Mouse (Mus musculus) brown adipose tissue, adult 24 weeks (tissue): ENCODE results near the gene Arhgef16. TPM values are rescaled to one million over a fixed set of nuclear protein-coding genes. Genes with fewer than 3 reads are reported as not detected.

Source experiments
- polyA plus RNA-seq: library from polyadenylated mRNA; stranded (reverse); fragments of >200 nt; gene quantifications from 2 replicates; pipeline ENCODE4 v1.2.4, GENCODE M21; 2012; ENCODE audit not compliant: missing spikeins, insufficient read depth, insufficient read length

Gene Arhgef16
- polyA plus RNA-seq, 1 experiment = not detected

Other genes starting within 250 kb of the Arhgef16 start
- gene Trp73, start 161.5 kb downstream of the Arhgef16 start, polyA plus RNA-seq = not detected in 2 replicates
- gene Wrap73, start 159.3 kb downstream of the Arhgef16 start, polyA plus RNA-seq = 6.3 and 8.2 TPM in 2 replicates
- gene Tprgl, start 141.0 kb downstream of the Arhgef16 start, polyA plus RNA-seq = 105 and 132 TPM in 2 replicates
- 0.21 and 0.28 TPM in 2 replicates for gene Megf6, start 130.9 kb downstream of the Arhgef16 start, polyA plus RNA-seq
- not detected in 2 replicates for gene B230104I21Rik, start 34.5 kb upstream of the Arhgef16 start, polyA plus RNA-seq